8 mouse cellular contexts compared by ENCODE assay signal in genomic region chr6:144780608-144781285, GRCm38 (mm10). TPM values are rescaled to one million over a fixed set of nuclear protein-coding genes. Genes with fewer than 3 reads are reported as not detected.
DNase-seq lines count a peak whose midpoint lies in the region; ATAC-seq lines count a peak whose summit lies in the region.

No protein-coding gene starts in this region.

- no peaks in the 10 kb centered on the region for H3K36me3 ChIP-seq in embryonic facial prominence, embryonic 10.5 days (replicated peaks)
- no peaks in the 10 kb centered on the region for H3K36me3 ChIP-seq in hindbrain, embryonic 15.5 days

- peak overlapping the region; percentile 73 for H3K4me3 ChIP-seq in embryonic facial prominence, embryonic 10.5 days
- peak overlapping the region; percentile 73 for H3K4me3 ChIP-seq in hindbrain, embryonic 15.5 days

- peaks cover 29% of the 10 kb centered on the region for H3K4me1 ChIP-seq in embryonic facial prominence, embryonic 10.5 days
- peaks cover 19% of the 10 kb centered on the region for H3K4me1 ChIP-seq in hindbrain, embryonic 15.5 days (replicated peaks)

- peak overlapping the region; percentile 95 for H3K4me2 ChIP-seq in hindbrain, embryonic 15.5 days

- H3K9ac ChIP-seq in hindbrain, embryonic 15.5 days = peak overlapping the region; percentile 78; the same call in 1 of the 2 replicates

- ATAC-seq in hindbrain, embryonic 15.5 days (ENCODE audit: low FRiP score, low read depth) = no peak
- 0 out of 2 replicates have a peak, but pooled peaks have one; percentile 25 for ATAC-seq in megakaryocyte, adult 5-6 weeks (ENCODE audit: poor library complexity, severe bottlenecking)

- peak overlapping the region; percentile 86 for H3K27ac ChIP-seq in embryonic facial prominence, embryonic 10.5 days (replicated peaks)
- no peak overlapping the region for H3K27ac ChIP-seq in hindbrain, embryonic 15.5 days (replicated peaks)

- peaks cover 57% of the 10 kb centered on the region for H3K27me3 ChIP-seq in embryonic facial prominence, embryonic 10.5 days (replicated peaks; ENCODE audit: low read depth, poor library complexity, severe bottlenecking)
- H3K27me3 ChIP-seq in hindbrain, embryonic 15.5 days = no peaks in the 10 kb centered on the region

- WGBS in embryonic facial prominence, embryonic 10.5 days = 35% methylated on average over 9 of the region's 9 CpGs
- 26% methylated on average over 9 of the region's 9 CpGs for WGBS in hindbrain, embryonic 15.5 days

- no peaks in the 10 kb centered on the region for H3K9me3 ChIP-seq in embryonic facial prominence, embryonic 10.5 days
- no peaks in the 10 kb centered on the region for H3K9me3 ChIP-seq in hindbrain, embryonic 15.5 days

- peak; percentile 10 for DNase-seq in embryo, embryonic 9.5 days (ENCODE audit: extremely low spot score)
- DNase-seq in embryo, embryonic 11 days = no peak
- no peak for DNase-seq in embryonic facial prominence, embryonic 10.5 days (ENCODE audit: low spot score)
- no peak for DNase-seq in right cerebral cortex, postnatal 4 days
- DNase-seq in testis, postnatal 10 days (ENCODE audit: low spot score) = no peak
- no peak for DNase-seq in layer of hippocampus, adult 18-20 months (ENCODE audit: low spot score in 2 of 2)

RNA-seq across cellular contexts. Expression of gene Sox5, which starts 1.0 kb away (rescaled TPM):
- 60.0 and 65.1 TPM in 2 replicates for polyA plus RNA-seq in embryonic facial prominence, embryonic 10.5 days (2016; fragmentation: Nextera tagmentation; extraction: Ambion mirVana)
- 28.0 and 38.9 TPM in 2 replicates for polyA plus RNA-seq in hindbrain, embryonic 15.5 days (2015; fragmentation: Nextera tagmentation; extraction: Ambion mirVana)
- total RNA-seq in megakaryocyte, adult 5-6 weeks (2015) = 0.07 TPM in 1 of 2 replicates, not detected in the other
- total RNA-seq in megakaryocyte, adult 5-6 weeks (2017) = 0.07 TPM in 1 of 2 replicates, not detected in the other
- 10 to 100 TPM; 31.3 to 37.0 TPM for total RNA-seq in layer of hippocampus, adult 18-20 months (2021)

Comparison
In these comparisons a context has a peak if more than half of its experiments do, and no peak if none do; other contexts are left out.
1. RNA of gene Sox5, which starts 1.0 kb away (total RNA-seq): 31.3 to 37.0 TPM in layer of hippocampus, adult 18-20 months; 0.07 TPM in megakaryocyte, adult 5-6 weeks; every median in the first group is over 10 times any median in the second.